Mouse (Mus musculus) right cerebral cortex, adult 18-20 months (tissue): ENCODE measurements at regions not wholly inside any gene's neighbourhood (a gene's known extent, or its start where the extent isn't known, plus 50 kb on each side); places are given as distances from the start of the nearest gene placed in this dataset.

Experiments
- DNase-seq: peaks from one replicate; pipeline ENCODE4 v3.0.0; 2022; ENCODE audit warnings: mixed read lengths

- peak; percentile 7 for DNase-seq
Observed at GRCm38 (mm10) chr4:47772230-47772920, 272.6 kb upstream of the Nr4a3 start.

- DNase-seq, result no peak
Observed at GRCm38 (mm10) chr4:47774664-47775063, 270.3 kb upstream of the Nr4a3 start.

- no peak for DNase-seq
Observed at GRCm38 (mm10) chr4:47781039-47781438, 263.9 kb upstream of the Nr4a3 start.

- peak; percentile 22 for DNase-seq
Observed at GRCm38 (mm10) chr4:47796977-47797376, 248.0 kb upstream of the Nr4a3 start.

- DNase-seq, result no peak
Observed at GRCm38 (mm10) chr4:47799165-47799564, 245.8 kb upstream of the Nr4a3 start.

GRCm38 (mm10) chr4:47803111-47803510 is 241.8 kb upstream of the Nr4a3 start:
- DNase-seq, result no peak

- DNase-seq, result no peak
Observed at GRCm38 (mm10) chr4:47807877-47808276, 237.1 kb upstream of the Nr4a3 start.

- DNase-seq, result peak; percentile 29
Observed at GRCm38 (mm10) chr4:47814030-47814429, 230.9 kb upstream of the Nr4a3 start.

GRCm38 (mm10) chr4:47818371-47819159 is 226.4 kb upstream of the Nr4a3 start:
- peak; percentile 53 for DNase-seq

- DNase-seq, result peak; percentile 60
Observed at GRCm38 (mm10) chr4:47820562-47820961, 224.4 kb upstream of the Nr4a3 start.

- DNase-seq, result no peak
Observed at GRCm38 (mm10) chr4:47823299-47823698, 221.7 kb upstream of the Nr4a3 start.

- DNase-seq, result no peak
Observed at GRCm38 (mm10) chr4:47824083-47824482, 220.9 kb upstream of the Nr4a3 start.

- DNase-seq, result no peak
Observed at GRCm38 (mm10) chr4:47832905-47833304, 212.0 kb upstream of the Nr4a3 start.

- no peak for DNase-seq
Observed at GRCm38 (mm10) chr4:47838411-47838810, 206.5 kb upstream of the Nr4a3 start.

GRCm38 (mm10) chr4:47842128-47842656 is 202.8 kb upstream of the Nr4a3 start:
- no peak for DNase-seq

GRCm38 (mm10) chr4:47845239-47845638 is 199.7 kb upstream of the Nr4a3 start:
- no peak for DNase-seq

GRCm38 (mm10) chr4:47846389-47847318 is 198.3 kb upstream of the Nr4a3 start:
- DNase-seq, result no peak

- no peak for DNase-seq
Observed at GRCm38 (mm10) chr4:47861151-47861550, 183.8 kb upstream of the Nr4a3 start.

GRCm38 (mm10) chr4:47870010-47870637 is 174.8 kb upstream of the Nr4a3 start:
- no peak for DNase-seq

- no peak for DNase-seq
Observed at GRCm38 (mm10) chr4:47870638-47871019, 174.3 kb upstream of the Nr4a3 start.

GRCm38 (mm10) chr4:47881560-47881959 is 163.4 kb upstream of the Nr4a3 start:
- peak; percentile 58 for DNase-seq

- DNase-seq, result no peak
Observed at GRCm38 (mm10) chr4:47882076-47882475, 162.9 kb upstream of the Nr4a3 start.
